Mouse (Mus musculus) frontal cortex, postnatal 25 days (tissue): Measurements from ENCODE around the gene Snd1.

Source experiments
- DNase-seq, 2 experiments: peaks; one replicate each; pipeline ENCODE4 v3.0.0; 2022; ENCODE audit warnings: low spot score in 2 of 2

Gene Snd1

DNA sequence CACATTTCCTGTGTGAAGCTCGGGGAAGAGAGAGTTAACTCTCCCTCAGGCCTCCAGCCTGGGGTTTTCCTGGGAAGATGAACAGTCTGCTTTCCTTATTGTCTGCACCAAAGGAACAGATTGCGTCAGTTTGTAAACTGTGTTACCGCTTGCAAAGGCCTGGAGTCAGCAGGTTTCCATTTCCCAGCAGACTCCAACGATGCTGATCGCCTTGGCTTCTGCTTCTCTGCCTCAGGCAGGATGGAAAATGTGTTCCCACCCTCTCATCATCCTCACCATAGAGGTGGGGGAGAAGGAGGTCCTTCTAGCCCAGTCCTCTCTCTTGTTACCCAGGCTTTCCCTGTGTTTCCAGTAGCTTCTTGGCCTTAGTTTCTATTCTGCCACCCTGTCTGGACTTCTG lies 389.7 kb downstream of the Snd1 start:
- DNase-seq: no peak

DNA sequence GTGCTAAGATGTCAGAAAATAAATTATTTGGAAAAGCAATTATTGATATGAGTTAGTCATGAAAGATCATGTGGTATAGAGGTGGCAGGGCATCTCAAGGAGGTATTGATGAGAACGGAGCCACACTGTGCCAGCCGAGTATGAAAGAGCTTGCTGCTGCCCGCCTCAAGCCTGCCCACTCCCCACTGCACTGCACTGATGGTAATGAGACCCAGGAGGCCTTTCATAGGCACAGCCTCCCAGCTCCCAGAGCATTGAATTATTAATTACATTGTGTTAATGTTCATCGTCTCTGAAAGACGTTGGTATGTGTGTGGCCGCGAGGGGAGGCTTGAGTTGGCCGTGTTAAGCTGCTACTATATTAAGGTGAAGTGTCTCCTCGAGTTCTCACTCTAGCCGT lies 390.2 kb downstream of the Snd1 start:
- no peak for DNase-seq

DNA sequence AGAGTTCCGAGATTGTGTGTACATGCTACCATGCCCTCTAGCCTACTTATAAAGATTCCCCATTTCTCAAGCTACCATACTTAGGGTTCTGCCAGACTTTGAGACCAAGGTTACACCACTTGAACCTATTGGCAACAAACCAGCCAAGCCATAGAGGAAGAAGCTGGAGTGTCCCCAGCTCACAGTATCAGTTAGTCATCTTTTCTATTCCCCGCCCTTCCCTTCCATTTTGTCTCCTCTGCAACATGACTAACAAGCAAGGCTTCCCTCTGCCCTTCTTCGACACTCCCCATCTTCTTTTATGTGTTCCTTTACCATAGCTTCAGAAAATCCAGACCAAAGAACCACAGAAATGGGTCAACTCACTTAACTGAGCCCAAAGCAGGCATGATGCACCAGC lies 391.3 kb downstream of the Snd1 start:
- DNase-seq: no peak

DNA sequence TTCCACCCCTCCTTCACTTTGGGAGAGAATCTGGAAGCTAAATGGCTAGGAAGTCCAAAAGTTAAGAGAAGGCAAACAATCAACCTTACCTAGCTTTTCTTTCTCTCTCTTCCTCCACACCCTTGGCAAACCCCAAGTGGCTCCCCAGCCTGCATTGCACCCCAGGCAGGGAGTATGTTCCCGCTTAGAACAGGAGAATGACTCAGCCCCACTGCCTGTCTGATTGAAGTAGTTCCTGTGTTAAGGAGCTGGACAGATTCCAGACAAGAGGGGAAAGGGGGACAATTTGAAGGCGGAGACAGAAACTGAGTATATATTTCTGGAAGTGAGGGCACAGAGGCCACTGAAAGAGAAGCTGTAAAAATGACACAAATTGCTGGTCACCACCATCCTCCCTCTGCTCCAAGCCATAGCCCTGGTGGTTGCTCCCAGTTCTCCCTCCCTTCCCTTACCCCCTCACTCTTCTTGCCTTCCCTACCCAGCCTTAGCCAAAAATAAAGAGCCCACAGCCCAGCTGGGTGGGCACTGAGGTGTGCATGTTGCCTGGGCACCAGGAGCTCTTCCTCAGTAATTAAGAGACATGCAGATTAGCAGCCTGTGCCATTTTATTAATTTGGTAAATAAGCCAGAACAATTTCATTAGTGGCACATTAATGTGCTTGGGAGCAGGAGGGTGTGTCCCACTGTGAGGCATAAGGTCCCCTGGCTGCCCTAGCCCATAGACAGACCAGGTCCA lies 392.7 kb downstream of the Snd1 start:
- DNase-seq: no peak

DNA sequence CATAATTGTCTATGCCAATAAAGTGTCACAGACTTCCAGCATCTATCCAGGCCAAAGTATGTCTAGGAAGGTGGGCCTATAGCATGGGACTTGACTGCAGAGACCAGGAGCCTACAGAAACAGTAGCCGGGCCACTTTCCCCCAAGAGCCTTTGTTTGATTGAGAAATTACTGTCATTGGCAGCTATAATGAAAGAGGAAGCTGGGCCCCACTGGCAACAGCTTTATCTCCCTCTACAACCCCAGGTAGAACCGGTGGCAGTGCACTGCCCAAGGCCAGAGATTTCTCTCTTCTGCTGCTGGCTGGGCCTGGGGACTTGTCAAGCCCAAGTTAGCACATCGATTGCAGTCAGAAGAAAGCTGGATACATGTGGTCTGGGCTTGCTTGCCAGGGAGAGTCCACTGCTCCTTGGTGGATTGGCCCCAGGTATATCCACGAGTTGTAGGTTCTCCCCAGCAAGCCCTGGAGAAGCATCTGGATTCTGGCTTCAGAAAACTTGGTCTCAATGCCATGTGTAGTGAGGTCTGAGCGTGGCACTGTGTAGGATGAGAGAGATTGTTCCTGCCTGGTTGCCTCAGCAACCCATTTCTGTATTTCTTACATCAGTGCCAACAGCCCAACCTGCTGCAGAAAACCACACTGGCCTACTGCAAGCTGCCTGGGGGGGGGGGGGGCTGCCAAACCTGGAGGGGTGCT lies 396.9 kb downstream of the Snd1 start:
- no peak for DNase-seq

DNA sequence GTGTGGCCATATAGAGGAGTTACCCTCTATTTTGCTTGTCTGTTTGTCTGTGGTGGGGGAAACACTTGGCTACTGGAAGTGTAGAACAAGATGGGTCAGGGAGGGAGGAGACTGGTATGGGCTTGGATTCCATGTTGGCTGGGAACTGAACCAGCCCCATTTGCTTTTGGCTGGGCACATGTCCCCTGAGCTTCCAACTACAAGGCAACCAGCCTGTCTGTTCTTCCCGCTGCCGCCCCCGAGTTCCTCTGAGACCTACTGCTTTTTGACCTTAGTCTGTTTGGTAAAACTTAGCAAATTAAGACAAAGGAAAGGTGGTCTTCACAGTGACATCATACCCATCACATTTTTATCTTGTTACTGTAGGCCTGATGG lies 397.5 kb downstream of the Snd1 start:
- DNase-seq: no peak

DNA sequence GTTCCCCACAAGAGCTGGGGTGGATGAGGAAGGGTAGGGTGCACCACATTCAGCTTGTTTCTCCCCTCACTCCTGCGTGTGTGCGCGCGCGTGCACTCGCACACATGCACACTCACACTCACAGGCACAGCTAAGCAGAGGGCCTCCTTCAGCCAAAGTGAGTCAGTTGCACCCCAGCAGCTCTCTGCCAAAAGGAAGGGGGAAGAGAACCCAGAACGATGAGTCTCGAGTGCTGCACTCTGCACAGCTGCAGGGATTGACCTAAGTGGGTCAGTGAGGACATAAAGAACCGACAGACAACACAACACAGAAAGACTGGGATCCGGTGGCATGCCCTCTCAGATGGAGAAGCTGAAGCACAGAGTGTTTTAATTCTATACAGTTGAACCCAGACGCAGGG lies 399.1 kb downstream of the Snd1 start:
- no peak for DNase-seq

DNA sequence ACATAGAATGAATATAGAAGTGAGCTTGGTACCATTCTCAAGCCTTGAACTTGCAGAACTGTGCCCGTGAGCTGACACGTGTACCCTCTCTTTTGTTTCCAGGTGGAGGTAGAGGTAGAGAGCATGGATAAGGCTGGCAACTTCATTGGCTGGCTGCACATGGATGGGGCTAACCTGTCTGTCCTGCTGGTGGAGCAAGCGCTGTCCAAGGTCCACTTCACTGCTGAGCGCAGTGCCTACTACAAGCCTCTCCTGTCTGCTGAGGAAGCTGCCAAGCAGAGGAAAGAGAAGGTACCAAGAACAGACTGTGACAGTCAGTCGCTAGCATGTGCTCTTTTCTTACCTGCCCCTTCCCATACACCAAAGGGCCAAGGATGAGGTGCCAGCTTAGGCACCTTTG lies 399.8 kb downstream of the Snd1 start:
- DNase-seq: no peak

DNA sequence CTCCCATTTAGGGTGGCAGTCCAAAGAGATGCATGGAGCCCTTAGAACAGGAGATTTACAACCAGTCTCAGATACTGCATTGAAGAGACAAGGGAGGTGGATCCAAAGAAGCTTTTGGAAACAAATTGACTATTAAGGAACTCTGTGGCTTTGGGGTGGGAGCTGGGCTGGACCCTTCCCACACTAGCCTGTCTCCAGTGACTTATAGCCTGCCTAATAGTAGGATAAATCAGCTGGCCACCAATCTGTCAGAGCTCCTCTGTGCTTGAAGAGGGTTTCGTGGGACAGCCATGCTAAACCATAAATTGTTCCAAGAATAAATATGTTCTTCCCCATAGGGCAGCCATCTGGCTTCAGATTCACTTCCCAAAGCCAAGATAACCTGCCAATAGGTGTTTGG lies 400.4 kb downstream of the Snd1 start:
- DNase-seq: no peak

DNA sequence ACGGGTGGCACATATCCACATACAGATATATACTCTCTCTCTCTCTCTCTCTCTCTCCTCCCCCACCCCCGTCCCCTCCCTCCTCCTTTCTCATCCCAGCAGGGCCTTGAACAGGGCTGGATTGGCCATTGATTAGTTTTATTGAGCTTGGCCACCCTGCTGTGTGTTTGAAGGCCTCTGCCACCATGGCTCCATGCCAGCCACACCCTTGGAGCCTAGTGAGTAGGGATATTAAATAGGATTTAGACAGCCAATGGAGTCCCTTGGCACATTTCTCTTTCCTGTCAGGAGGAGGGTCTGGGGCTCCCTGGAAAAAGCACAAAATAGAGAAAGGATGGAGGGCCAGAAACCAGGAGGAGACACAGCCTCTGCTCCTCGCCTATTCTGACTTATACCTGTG lies 401.6 kb downstream of the Snd1 start:
- no peak for DNase-seq

DNA sequence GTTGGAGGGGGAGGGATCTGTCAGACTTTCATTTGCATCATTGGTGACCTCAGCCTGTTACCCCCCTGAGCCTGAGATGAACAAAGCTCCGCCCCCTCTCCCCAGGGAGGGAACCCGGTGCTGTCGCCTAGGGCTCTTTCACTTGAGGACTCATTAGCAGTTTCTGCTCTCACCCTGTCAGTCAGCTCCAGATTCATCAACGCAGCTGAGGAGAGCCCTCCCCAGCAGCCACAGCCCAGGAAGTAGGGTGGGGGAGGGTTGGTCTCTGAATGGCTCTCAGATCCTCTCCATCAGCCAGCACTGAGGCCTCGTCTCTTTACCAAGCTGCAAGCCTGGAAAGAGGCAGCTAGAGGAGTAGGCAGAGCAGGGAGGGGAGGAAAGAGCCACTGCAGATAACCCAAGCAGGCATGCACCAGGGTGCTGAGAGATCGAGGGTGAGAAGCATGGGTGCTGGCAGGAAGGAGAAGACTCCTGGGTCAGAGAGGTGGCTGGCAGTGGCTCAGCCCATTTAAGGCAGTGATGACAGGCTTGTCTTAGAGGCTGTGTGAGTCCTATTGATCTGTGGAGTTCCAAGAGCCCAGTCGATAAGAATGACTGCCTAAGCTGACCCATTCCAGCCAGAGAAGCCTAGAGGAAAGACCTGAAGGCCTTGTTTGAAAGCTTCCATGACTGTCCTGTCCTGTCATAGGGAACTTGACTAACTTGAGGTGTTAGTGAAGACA lies 403.2 kb downstream of the Snd1 start:
- no peak for DNase-seq

DNA sequence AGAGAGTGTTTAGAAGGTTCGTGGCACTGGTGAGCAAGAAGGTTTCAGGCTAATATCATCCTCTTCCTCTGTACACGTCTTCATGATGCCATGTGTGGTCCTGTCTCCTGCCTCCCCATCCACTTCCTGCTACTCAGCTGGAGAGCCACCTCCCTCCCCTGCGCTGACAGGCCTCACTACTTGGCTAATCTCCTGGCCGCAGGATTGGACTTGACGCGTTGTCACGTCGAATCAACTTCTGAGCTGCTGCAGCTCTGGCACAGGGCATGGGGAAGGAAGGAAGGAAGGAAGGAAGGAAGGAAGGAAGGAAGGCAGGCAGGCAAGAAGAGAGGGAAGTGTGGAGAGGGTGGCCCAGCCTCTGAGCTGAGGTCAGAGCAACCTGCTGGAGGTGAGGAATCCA lies 404.4 kb downstream of the Snd1 start:
- no peak for DNase-seq

DNA sequence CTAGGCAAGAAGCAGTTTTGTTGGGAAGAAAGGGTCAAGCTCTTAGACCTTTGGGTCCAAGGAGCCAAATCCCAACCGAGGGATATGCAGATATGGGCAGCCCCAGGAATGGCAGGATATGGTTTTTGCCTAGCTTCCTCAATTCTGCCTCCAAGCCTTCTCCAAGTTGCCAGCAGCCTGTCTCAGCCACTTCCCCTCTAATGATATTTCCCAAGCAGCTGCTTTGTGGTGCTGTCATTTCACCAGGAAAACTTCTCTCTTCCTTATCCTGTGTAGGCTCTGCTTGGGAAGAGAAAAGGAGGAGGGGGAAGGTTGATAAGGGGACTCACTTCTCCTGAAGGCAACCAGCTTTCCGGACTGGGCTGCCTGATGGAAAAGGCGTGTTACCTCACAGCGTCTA lies 406.0 kb downstream of the Snd1 start:
- no peak for DNase-seq

DNA sequence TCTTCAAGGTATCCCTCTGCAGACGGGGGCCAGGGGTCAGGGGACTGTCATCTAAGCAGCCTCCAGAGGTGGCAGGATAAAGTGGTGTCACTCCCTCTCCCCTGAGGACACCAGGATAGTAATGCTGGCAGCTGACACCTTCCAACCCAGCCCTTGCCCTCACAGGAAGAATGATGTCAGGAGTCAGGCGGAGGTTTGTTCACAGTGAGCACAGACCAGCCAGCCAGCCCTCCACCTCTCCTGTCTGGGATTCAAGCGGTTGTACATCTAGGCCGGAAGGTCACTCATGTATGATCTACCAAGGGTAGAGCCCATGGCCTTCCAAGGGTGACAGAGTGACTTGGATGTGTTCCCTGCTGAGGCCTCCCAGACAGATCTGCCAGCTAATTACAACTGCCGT lies 408.6 kb downstream of the Snd1 start:
- no peak for DNase-seq

DNA sequence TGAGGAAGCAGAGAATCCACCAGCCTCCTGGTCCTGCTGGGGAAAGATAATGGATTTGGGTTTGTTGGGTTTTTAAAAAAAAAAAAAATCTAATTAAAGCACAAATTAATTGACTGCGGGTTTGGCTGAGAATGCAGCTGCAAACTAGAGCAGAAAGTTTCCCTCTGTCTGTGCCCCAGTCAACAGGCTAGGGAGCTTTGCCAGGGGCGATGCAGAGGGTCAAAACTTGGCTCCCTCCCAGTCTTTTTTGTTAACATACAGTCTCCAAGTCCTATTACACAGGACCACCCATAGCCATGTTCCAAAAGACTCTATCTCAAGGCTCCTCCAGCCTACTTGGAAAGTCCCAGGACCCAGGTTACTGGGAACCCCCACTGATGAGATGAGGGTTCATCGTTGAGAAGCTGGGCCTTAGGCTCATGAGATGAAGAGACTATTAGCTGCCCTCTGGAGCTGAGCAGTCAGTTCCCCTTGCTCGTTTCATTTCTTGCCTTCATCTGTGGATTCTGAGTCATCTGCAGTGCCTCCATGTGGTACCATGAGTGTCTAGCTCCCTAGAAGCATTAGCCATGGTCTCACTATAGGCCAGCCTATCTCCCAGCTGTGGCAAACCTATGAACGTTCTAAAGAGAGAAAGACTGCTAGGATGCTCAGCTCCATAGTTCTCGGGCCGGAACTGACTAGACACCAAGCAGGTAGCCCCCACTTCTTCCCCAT lies 411.9 kb downstream of the Snd1 start:
- DNase-seq: no peak

DNA sequence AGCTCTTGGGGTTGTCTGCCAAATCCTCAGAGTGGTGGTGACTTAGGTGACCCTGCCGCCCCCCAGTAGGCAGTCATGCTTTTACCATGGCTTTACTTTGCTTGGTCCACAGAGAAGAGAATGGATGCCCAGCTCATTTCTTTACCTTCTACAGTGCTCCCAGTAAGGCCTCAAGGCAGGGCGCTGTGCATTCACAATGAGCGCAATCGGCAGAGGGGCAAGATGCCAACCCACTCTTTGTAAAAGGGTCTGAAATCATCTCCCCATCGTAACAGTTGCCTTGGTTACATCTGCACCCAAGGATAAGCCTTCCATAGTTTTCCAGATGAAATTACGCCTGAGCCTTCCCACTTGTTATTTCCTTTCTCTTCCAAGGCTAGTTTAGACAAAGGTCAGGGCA lies 415.5 kb downstream of the Snd1 start:
- no peak for DNase-seq

DNA sequence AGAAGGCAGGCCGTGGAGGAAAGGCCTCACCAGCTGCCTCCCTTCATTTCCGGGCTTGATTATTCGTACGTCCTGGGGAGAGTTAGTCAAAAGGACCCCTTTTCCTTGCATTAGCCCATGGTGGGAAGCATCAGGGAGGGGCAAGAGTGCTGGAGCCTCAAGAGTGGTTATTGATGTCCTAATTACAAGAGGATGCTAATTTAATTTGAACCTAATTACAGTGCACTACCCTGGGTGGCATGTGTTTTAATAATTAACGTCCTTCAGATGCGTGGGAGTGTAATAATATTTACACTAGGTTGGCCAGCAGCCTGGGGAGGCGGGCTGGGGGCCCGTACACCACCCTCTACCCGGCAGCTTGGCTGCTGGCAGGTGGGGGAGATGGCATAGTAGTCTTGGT lies 416.5 kb downstream of the Snd1 start:
- DNase-seq: no peak

DNA sequence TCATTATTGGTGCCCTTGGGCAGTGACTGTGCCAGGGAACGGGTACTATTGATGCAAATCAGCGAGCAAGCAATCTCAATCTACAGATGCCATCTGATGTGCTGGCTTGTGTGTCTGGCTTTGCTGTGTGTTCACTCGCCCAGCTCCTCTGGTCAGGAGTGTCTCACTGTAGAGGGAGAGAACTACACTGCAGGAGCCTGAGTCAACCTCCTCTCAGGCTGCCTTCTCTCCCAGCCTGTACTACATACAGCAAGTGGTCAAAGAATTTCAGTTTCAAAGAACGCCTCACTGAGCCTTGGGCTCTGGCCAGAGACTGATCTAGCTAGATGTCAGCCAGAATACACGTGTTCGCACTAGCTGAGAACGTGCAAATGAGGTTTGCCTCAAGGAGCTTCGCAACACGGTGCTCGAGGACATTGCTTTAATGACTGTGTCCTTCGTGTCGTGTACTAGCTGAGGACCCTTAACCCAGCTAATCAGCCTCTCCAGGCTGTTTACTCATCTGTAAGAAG lies 420.1 kb downstream of the Snd1 start:
- DNase-seq: no peak

DNA sequence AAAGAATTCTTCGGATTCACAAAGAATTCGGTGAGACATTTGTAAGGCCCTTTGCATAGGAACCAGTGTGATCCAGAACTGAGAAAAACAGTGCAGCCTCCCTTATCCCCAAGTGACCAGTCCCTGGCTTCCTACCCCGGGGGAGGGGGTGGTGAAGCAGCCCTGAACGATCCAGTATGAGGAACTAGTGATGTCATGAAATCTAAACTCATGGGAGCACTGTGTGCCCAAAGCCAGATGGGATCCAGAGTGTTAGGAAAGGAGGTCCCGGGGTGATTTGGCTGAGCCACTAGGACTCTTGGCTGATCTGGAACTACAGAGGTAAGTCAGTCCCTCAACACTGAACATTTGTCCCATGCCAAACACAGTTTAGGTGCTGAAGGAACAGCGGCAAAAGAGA lies 420.8 kb downstream of the Snd1 start:
- no peak for DNase-seq

DNA sequence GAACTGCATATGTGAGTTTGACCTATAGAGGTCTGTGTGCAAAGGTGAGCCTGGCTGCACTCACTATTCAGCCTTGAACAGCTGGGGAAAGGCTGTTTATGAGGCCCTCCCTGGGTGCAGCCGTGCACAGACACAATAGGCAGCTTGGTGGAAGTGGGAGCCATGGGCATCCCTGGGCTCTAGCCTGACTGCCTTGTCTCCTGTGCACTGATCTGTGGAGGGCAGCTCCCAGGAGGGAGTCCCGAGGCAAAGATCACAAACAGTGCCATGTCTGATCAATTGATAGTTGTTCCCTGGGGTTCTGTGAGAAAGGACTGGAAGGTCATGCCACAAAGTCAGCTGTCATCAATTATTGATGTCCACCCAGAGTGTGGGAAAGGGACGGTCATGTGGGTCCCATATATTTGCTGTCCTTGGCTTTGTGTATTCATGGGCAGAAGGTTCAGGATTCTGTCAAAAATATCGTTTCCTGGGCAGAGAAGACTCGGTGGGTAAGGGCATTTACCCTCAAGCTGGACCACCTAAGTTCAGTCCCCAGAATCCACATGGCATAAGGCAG lies 421.9 kb downstream of the Snd1 start:
- DNase-seq: no peak

DNA sequence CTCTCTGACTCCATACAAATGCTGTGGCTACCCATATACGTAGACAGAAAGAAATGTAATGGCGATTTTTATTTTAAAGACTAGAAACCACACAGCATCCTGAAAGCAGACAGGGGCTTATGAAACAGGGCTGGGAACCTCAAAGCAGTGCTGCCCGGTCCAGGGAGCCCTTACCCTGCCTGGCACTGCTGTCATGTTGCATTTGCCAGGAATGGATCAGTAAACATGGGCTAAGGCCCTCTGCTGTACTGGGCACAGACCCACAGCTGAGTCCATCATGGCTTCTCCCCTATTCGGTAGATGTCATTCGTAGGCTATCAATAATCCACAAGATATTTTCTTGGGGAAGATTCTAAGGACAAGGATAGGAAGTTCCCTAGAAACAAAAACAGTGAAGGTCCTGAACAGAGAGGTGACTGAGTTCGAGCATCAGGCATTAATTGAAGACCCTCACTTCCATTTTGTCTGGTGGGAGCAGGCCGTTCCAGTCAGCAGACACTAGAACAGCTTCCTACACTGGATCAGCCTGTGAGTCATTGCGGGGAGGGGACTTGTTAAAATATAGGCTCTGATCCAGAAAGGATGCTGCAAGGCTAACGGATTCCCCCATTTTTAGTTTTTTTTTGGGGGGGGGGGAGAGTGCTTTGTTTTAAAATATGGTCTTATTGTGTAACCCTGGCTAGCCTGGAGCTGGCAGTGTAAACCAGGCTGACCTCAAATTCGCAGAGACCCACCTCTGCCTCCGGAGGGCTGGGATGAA lies 422.6 kb downstream of the Snd1 start:
- no peak for DNase-seq
